Mouse (Mus musculus) retina, postnatal 1 day (tissue): Measurements from ENCODE around the gene Ranbp3.
"Not testable (repeated sequence)": the region's sequence is repeated elsewhere in the genome, so short reads cannot be mapped to it uniquely, and the experiment has no call there.

Experiments
- DNase-seq: peaks from one replicate; pipeline ENCODE4 v3.0.0-alpha.2; 2012

Gene Ranbp3

GRCm38 (mm10) chr17:56672941-56673646, at the start of gene Ranbp3:
Gene Ranbp3 (plus strand): TSS chr17:56673294.
- peak; percentile 100 for DNase-seq

- DNase-seq = no peak
These were observed 47.6 kb upstream of the Ranbp3 start for GRCm38 (mm10) chr17:56625495-56625894.

GRCm38 (mm10) chr17:56626260-56626659, 46.8 kb upstream of the Ranbp3 start:
- DNase-seq = no peak

- peak; percentile 98 for DNase-seq
These were observed 46.2 kb upstream of the Ranbp3 start, which contains the start of gene Lonp1 for GRCm38 (mm10) chr17:56626754-56627470. Gene Lonp1 (minus strand): TSS chr17:56626887.

- peak; percentile 51 for DNase-seq
These were observed 45.4 kb upstream of the Ranbp3 start, which contains the start of gene Catsperd for GRCm38 (mm10) chr17:56627530-56628277. Gene Catsperd (plus strand): TSS chr17:56628143.

GRCm38 (mm10) chr17:56629800-56630781, 43.0 kb upstream of the Ranbp3 start:
- not testable (repeated sequence) for DNase-seq

GRCm38 (mm10) chr17:56631807-56632206, 41.3 kb upstream of the Ranbp3 start:
- DNase-seq = no peak

GRCm38 (mm10) chr17:56634023-56634422, 39.1 kb upstream of the Ranbp3 start:
- no peak for DNase-seq

- no peak for DNase-seq
These were observed 29.9 kb upstream of the Ranbp3 start for GRCm38 (mm10) chr17:56643237-56643636.

GRCm38 (mm10) chr17:56647546-56647945, 25.5 kb upstream of the Ranbp3 start:
- DNase-seq = no peak

- peak; percentile 39 for DNase-seq
These were observed 21.3 kb upstream of the Ranbp3 start for GRCm38 (mm10) chr17:56651801-56652200.

- no peak for DNase-seq
These were observed 18.3 kb upstream of the Ranbp3 start for GRCm38 (mm10) chr17:56654771-56655170.

GRCm38 (mm10) chr17:56655311-56655710, 17.8 kb upstream of the Ranbp3 start:
- no peak for DNase-seq

GRCm38 (mm10) chr17:56656171-56656570, 16.9 kb upstream of the Ranbp3 start:
- peak; percentile 40 for DNase-seq

GRCm38 (mm10) chr17:56663659-56664058, 9.4 kb upstream of the Ranbp3 start:
- DNase-seq = no peak

GRCm38 (mm10) chr17:56664333-56664732, 8.8 kb upstream of the Ranbp3 start:
- DNase-seq = peak; percentile 60

- DNase-seq = no peak
These were observed 6.7 kb upstream of the Ranbp3 start for GRCm38 (mm10) chr17:56666384-56666783.

- no peak for DNase-seq
These were observed 5.5 kb upstream of the Ranbp3 start for GRCm38 (mm10) chr17:56667591-56667990.

GRCm38 (mm10) chr17:56668384-56669144, 4.5 kb upstream of the Ranbp3 start:
- DNase-seq = peak; percentile 90

- no peak for DNase-seq
These were observed 3.3 kb upstream of the Ranbp3 start for GRCm38 (mm10) chr17:56669766-56670165.
